ENCODE assay signal across 1 mouse cellular context in the genomic region with DNA sequence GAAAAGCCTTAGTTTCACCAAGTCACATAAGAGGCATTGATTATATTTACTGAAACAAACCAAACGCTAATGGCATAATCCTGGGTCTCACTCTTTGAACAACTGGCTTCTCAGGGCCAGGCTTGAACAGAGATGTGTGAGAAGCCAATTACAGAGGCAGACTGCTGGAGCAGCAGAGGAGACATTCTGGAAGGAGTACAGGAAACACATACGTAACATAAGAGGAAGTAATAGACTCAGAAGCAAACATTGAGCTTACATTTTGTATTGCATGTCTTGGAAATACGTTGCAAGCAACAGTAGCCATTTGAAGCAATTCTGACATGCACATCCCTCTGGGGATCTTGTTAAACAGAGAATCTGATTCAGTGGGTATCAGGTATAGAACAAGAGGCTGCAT.
TF ChIP-seq lines count a peak whose summit lies in the region.

No protein-coding gene starts in this region.

TF ChIP-seq in CH12.LX, 34 proteins besides CTCF, POLR2A, EP300 and RAD21 (continued from another document):
- no peak for TF ChIP-seq ZKSCAN1 (IDR thresholded peaks at IDR 0.05; ENCODE audit: borderline replicate concordance, low read depth, low read length)
- no peak for TF ChIP-seq ZC3H11A (IDR thresholded peaks at IDR 0.05; ENCODE audit: low read depth, low read length)
- no peak for TF ChIP-seq POLR2AphosphoS2 (IDR thresholded peaks at IDR 0.05; ENCODE audit: low read depth, low read length)
- no peak for TF ChIP-seq JUN (IDR thresholded peaks at IDR 0.05; ENCODE audit: insufficient read depth, low read depth, low read length)
- no peak for TF ChIP-seq MYC (IDR thresholded peaks at IDR 0.05; ENCODE audit: low read depth, low read length)
